28 mouse cellular contexts compared by ENCODE assay signal in the genomic region with DNA sequence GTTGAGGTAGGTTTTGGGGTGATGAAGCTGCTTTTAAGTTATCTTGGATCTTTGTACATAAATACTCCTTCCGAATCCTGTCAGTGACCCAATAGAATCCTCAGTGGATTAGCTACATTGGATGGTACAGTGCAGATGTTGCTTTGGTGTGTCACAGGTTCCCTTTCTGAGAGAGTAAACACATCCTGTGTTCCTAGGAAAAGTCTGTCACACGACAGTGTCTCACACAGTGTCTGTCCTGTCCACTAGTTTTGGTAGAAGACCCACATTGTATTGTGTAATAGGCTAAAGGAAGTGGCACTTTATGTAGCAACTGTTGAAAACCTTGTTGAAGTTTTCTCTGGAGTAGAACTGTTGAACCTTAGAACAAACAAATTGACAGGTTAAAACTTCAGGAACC. TPM values are rescaled to one million over a fixed set of nuclear protein-coding genes. Genes with fewer than 3 reads are reported as not detected.
"Had no signal": no experiment of that assay in that cellular context is flagged by ENCODE, and none has a peak within 500 bp of the region (broad histone marks: within the 10 kb centered on the region; RNA-seq: fewer than 3 reads in every experiment).

No protein-coding gene starts in this region.

- DNase-seq: kidney, adult 11 months; kidney, adult 8-10 months; kidney, postnatal 10 days; kidney, postnatal 36 days; liver, embryonic 13.5 days; lung, adult 2 months; lung, postnatal 14 days; retina, postnatal 1 day; thymus, adult 18-20 months; thymus, postnatal 36 days had no signal

- H3K4me1 ChIP-seq: kidney, embryonic 15.5 days; liver, embryonic 13.5 days; midbrain, embryonic 10.5 days; midbrain, embryonic 13.5 days; neural tube, embryonic 13.5 days had no signal

- H3K36me3 ChIP-seq: kidney, embryonic 15.5 days; liver, embryonic 13.5 days; midbrain, embryonic 10.5 days; midbrain, embryonic 13.5 days; neural tube, embryonic 13.5 days had no signal

- H3K4me3 ChIP-seq: kidney, embryonic 15.5 days; liver, embryonic 13.5 days; megakaryocyte, embryonic 14.5 days; midbrain, embryonic 10.5 days; midbrain, embryonic 13.5 days; myocyte; neural tube, embryonic 13.5 days had no signal

- H3K27ac ChIP-seq: kidney, embryonic 15.5 days; liver, embryonic 13.5 days; midbrain, embryonic 10.5 days; midbrain, embryonic 13.5 days; neural tube, embryonic 13.5 days had no signal

RNA-seq across cellular contexts. Expression of gene Gm29094, which starts 54.2 kb away (rescaled TPM):
- total RNA-seq: layer of hippocampus, postnatal 14 days; left cerebral cortex, adult 18-20 months; left cerebral cortex, postnatal 36 days; liver, adult 2 months; neutrophil, adult 5-6 weeks had no signal
- polyA plus RNA-seq: kidney, embryonic 15.5 days; limb, embryonic 11.5 days; liver, adult 2 months; liver, embryonic 13.5 days; liver, embryonic 16.5 days; lung, adult 2 months; midbrain, embryonic 13.5 days; midbrain, embryonic 16.5 days; myocyte; small intestine, adult 2 months; spleen, adult 2 months; testis, adult 2 months; urinary bladder, adult 2 months had no signal

RNA-seq across cellular contexts. Expression of gene Bcl2a1b, which starts 54.4 kb away (rescaled TPM):
- total RNA-seq: layer of hippocampus, postnatal 14 days had no signal
- polyA plus RNA-seq: myocyte; testis, adult 2 months had no signal
